Mouse (Mus musculus): ENCODE data around the gene Spock2. TPM values are rescaled to one million over a fixed set of nuclear protein-coding genes. Genes with fewer than 3 reads are reported as not detected.

Gene Spock2
- polyA plus RNA-seq, 1 experiment from 2014 or later = 3.8 TPM

DNA sequence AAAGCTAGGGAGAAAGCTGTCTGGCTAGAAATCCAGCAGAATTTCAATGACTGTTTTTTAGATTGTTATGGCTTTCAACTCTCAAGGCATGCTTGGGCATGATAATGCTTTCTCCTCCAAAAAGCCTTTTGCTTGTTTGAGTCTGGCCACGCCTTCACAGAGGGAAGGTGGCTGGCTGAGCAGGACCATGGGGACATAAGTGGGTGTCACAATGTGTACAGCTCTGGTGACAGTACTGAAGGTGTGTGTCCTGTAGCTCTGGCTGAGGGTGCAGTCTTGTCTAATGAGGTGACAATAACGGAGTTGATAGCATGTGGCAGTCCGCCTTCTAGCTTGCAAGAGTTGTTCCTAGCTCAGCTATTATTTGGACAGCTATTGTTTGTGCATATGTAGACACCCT, 25.8 kb upstream of the Spock2 start:
- H3K4me1 ChIP-seq (ENCODE audit: control insufficient read depth, insufficient read depth, low read length) = peaks cover 22% of the 10 kb centered on the region
- H3K4me2 ChIP-seq (replicated peaks; ENCODE audit: low read depth, low read length) = no peak overlapping the region
- no peak overlapping the region for H3K4me3 ChIP-seq (ENCODE audit: low read depth, low read length)
- no peaks in the 10 kb centered on the region for H3K27me3 ChIP-seq (ENCODE audit: control insufficient read depth, insufficient read depth, low read length)
- peak overlapping the region; percentile 74; the same call in 1 of the 2 replicates for H3K27ac ChIP-seq (ENCODE audit: low read length)
- no peaks in the 10 kb centered on the region for H3K9me3 ChIP-seq (ENCODE audit: control insufficient read depth, low read depth, low read length)
- no peak overlapping the region for H3K9ac ChIP-seq (replicated peaks; ENCODE audit: low read depth, low read length)
- H3K36me3 ChIP-seq (ENCODE audit: control insufficient read depth, insufficient read depth, low read length) = no peaks in the 10 kb centered on the region
- 69% methylated on average over 3 of the region's 3 CpGs for WGBS
- no peak for ATAC-seq (ENCODE audit: insufficient number of reproducible peaks, insufficient read depth, low FRiP score, low read depth)

DNA sequence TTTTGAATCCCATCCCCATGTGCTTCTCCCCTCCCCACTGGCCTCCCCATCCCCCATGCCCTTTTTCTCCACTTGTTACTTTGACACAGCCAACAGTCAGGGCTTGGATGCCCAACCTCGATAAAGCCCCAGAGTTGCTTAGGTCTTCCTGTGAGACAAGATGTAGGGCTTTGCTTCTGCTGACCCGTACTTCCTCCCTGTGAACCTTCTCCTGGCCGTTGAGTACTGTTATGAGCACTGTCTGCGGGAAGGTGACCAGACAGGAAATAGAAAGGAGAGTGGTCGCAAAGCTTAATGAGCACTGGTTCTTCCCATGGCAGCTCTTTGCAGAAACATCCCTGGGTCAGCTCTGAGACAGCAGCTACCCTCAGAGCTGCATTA, 25.4 kb upstream of the Spock2 start:
- Histone ChIP-seq H3K27me3 (ENCODE audit: control insufficient read depth, insufficient read depth, low read length) (no peaks in the 10 kb centered on the region), H3K27ac (ENCODE audit: low read length) (peak overlapping the region; percentile 74; the same call in 1 of the 2 replicates), H3K4me2 (replicated peaks; ENCODE audit: low read depth, low read length) (no peak overlapping the region), H3K4me1 (ENCODE audit: control insufficient read depth, insufficient read depth, low read length) (peaks cover 22% of the 10 kb centered on the region), H3K9me3 (ENCODE audit: control insufficient read depth, low read depth, low read length) (no peaks in the 10 kb centered on the region), H3K36me3 (ENCODE audit: control insufficient read depth, insufficient read depth, low read length) (no peaks in the 10 kb centered on the region), H3K9ac (replicated peaks; ENCODE audit: low read depth, low read length) (0 out of 2 replicates have a peak overlapping the region, but pooled peaks have one; percentile 7), H3K4me3 (ENCODE audit: low read depth, low read length) (no peak overlapping the region)
- 34% methylated on average over 5 of the region's 5 CpGs for WGBS
- ATAC-seq (ENCODE audit: insufficient number of reproducible peaks, insufficient read depth, low FRiP score, low read depth) = no peak

DNA sequence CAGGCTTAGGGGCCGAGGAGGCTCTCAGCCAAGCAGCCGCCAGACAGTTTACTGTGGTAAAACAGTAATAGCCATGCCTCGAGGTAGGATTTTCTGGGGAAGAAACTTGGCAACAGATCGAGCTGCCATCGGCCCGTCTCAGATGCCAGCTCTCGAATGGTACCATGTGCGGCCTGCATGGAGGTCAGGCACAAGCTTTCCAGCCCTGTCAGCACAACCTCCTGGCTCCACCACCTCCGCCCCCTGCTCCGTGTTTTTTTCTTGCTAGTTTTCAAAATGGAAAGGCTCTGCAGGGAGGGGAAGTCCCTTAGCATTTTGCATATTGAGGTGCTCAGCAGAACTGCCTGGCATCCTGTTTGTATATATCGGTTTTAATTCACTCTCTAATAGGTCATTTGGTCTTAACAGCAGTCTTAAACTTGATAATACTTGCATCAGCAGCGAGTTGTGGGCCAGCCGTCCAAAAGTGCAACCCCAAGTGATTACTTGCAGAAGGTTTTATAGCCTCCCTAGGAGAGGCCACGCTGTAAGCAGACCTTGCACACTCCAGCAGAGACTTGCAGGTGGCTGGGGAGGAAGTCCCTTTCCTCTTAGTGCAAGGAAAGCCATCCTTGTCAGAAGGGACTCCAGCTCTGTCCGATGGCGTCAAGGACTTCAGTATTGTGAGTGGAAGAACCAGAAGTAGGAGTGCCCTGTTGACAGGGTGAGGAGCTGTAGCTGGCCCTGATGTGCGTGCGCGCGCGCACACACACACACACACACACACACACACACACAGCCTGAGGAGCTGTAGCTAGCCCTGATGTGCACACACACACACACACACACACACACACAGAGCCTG, 24.8 kb upstream of the Spock2 start:
- no peaks in the 10 kb centered on the region for H3K36me3 ChIP-seq (ENCODE audit: control insufficient read depth, insufficient read depth, low read length)
- H3K27ac ChIP-seq (ENCODE audit: low read length) = peak overlapping the region; percentile 74; the same call in 1 of the 2 replicates
- H3K27me3 ChIP-seq (ENCODE audit: control insufficient read depth, insufficient read depth, low read length) = no peaks in the 10 kb centered on the region
- 0 out of 2 replicates have a peak overlapping the region, but pooled peaks have one; percentile 7 for H3K9ac ChIP-seq (replicated peaks; ENCODE audit: low read depth, low read length)
- no peak overlapping the region for H3K4me3 ChIP-seq (ENCODE audit: low read depth, low read length)
- peaks cover 22% of the 10 kb centered on the region for H3K4me1 ChIP-seq (ENCODE audit: control insufficient read depth, insufficient read depth, low read length)
- no peak; the same call in 1 of the 2 replicates for ATAC-seq (ENCODE audit: insufficient number of reproducible peaks, insufficient read depth, low FRiP score, low read depth)
- H3K9me3 ChIP-seq (ENCODE audit: control insufficient read depth, low read depth, low read length) = no peaks in the 10 kb centered on the region
- 56% methylated on average over 21 of the region's 21 CpGs for WGBS
- H3K4me2 ChIP-seq (replicated peaks; ENCODE audit: low read depth, low read length) = no peak overlapping the region

DNA sequence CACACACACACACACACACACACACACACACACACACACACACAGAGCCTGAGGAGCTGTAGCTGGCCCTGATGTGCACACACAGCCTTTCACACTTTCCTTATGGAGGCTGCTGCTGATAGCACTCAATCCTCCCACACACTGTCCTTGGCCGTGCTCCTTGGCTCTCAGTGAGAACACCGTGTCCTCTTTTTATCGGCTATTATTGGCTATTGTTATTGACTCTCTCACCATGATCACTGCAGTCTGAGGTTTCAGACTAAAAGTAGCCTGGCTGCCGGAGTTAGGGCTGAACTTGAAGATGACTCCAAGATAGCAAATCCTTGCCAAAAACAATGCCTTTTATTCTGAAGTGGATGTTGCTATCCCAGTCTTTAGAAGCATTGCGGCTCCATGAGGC, 24.1 kb upstream of the Spock2 start:
- Histone ChIP-seq H3K27me3 (ENCODE audit: control insufficient read depth, insufficient read depth, low read length) (no peaks in the 10 kb centered on the region), H3K9me3 (ENCODE audit: control insufficient read depth, low read depth, low read length) (no peaks in the 10 kb centered on the region), H3K4me3 (ENCODE audit: low read depth, low read length) (no peak overlapping the region), H3K9ac (replicated peaks; ENCODE audit: low read depth, low read length) (no peak overlapping the region), H3K4me2 (replicated peaks; ENCODE audit: low read depth, low read length) (no peak overlapping the region), H3K4me1 (ENCODE audit: control insufficient read depth, insufficient read depth, low read length) (peaks cover 22% of the 10 kb centered on the region), H3K36me3 (ENCODE audit: control insufficient read depth, insufficient read depth, low read length) (no peaks in the 10 kb centered on the region), H3K27ac (ENCODE audit: low read length) (no peak overlapping the region; the same call in 1 of the 2 replicates)
- ATAC-seq (ENCODE audit: insufficient number of reproducible peaks, insufficient read depth, low FRiP score, low read depth) = no peak
- WGBS = 48% methylated on average over 5 of the region's 5 CpGs

DNA sequence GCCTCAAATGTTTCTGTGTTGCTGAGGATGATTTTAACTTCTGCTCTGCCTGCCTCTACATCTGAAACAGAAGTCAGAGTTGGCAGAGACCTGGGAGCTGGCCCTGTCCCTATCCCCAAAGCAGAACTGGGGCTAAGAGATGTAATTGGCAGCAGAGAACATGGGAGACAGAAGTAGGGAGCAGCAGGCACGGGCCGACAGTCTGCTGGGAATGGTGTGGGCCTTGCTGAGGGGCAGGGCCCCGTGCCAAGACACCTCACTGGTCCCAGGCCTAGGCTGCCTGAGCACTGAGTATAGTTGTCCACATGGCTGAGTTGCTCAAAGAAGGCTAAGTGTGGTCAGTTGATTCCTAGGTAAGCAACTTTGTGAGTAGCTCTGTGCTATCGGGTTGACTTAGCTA, 22.0 kb upstream of the Spock2 start:
- Histone ChIP-seq H3K4me1 (ENCODE audit: control insufficient read depth, insufficient read depth, low read length) (peaks cover 14% of the 10 kb centered on the region), H3K9me3 (ENCODE audit: control insufficient read depth, low read depth, low read length) (no peaks in the 10 kb centered on the region), H3K36me3 (ENCODE audit: control insufficient read depth, insufficient read depth, low read length) (no peaks in the 10 kb centered on the region), H3K27me3 (ENCODE audit: control insufficient read depth, insufficient read depth, low read length) (no peaks in the 10 kb centered on the region), H3K4me3 (ENCODE audit: low read depth, low read length) (no peak overlapping the region), H3K4me2 (replicated peaks; ENCODE audit: low read depth, low read length) (no peak overlapping the region), H3K9ac (replicated peaks; ENCODE audit: low read depth, low read length) (no peak overlapping the region), H3K27ac (ENCODE audit: low read length) (no peak overlapping the region)
- 92% methylated on average over 4 of the region's 4 CpGs for WGBS
- no peak for ATAC-seq (ENCODE audit: insufficient number of reproducible peaks, insufficient read depth, low FRiP score, low read depth)

DNA sequence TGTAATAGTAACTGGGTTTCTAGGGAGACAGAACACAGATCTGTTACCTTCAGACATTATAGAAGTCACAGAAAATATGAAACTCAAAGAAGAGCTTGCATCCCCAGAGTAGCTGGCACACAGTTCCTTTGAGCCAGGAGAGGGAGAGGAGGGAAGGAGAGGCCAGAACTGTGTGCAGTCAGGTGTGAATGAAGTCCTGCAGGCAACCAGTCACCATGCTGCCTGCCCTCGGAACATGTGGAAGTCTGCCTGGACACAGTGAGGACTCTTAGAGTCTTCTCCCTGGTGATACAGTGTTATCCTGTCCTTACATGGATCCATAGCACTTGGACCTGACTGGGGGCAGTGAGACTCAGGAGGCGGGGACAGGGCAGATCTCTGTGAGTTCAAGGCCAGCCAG, 13.7 kb upstream of the Spock2 start:
- Histone ChIP-seq H3K9me3 (ENCODE audit: control insufficient read depth, low read depth, low read length) (no peaks in the 10 kb centered on the region), H3K9ac (replicated peaks; ENCODE audit: low read depth, low read length) (no peak overlapping the region), H3K4me2 (replicated peaks; ENCODE audit: low read depth, low read length) (no peak overlapping the region), H3K36me3 (ENCODE audit: control insufficient read depth, insufficient read depth, low read length) (no peaks in the 10 kb centered on the region), H3K4me3 (ENCODE audit: low read depth, low read length) (no peak overlapping the region), H3K27ac (ENCODE audit: low read length) (no peak overlapping the region), H3K27me3 (ENCODE audit: control insufficient read depth, insufficient read depth, low read length) (no peaks in the 10 kb centered on the region), H3K4me1 (ENCODE audit: control insufficient read depth, insufficient read depth, low read length) (peaks cover 15% of the 10 kb centered on the region; the same call in 1 of the 2 replicates)
- WGBS = 89% methylated on average over 2 of the region's 2 CpGs
- no peak for ATAC-seq (ENCODE audit: insufficient number of reproducible peaks, insufficient read depth, low FRiP score, low read depth)

DNA sequence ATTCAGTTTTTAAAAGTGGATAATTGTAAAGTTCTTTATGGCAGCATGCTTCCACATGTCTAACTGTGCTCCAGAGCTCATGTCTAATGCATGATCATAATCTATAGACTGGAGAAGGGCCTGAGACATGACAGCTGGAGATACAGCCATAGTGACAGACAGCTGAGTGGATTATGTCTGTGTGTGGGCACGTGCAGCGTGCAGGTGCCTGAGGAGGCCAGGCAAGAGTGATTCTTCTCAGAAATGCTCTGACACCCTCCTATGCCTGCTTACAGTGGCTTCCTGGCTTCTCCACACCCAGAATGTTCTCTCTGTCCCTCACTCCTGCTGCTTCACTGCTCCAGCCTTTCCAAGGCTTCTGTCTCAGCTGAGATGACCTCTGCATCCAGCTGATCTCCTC, 12.3 kb upstream of the Spock2 start:
- ATAC-seq (ENCODE audit: insufficient number of reproducible peaks, insufficient read depth, low FRiP score, low read depth) = no peak
- H3K27me3 ChIP-seq (ENCODE audit: control insufficient read depth, insufficient read depth, low read length) = no peaks in the 10 kb centered on the region
- H3K4me2 ChIP-seq (replicated peaks; ENCODE audit: low read depth, low read length) = no peak overlapping the region
- 70% methylated on average over 2 of the region's 2 CpGs for WGBS
- H3K4me1 ChIP-seq (ENCODE audit: control insufficient read depth, insufficient read depth, low read length) = peaks cover 21% of the 10 kb centered on the region; the same call in 1 of the 2 replicates
- H3K9ac ChIP-seq (replicated peaks; ENCODE audit: low read depth, low read length) = no peak overlapping the region
- H3K27ac ChIP-seq (ENCODE audit: low read length) = no peak overlapping the region
- no peak overlapping the region for H3K4me3 ChIP-seq (ENCODE audit: low read depth, low read length)
- H3K9me3 ChIP-seq (ENCODE audit: control insufficient read depth, low read depth, low read length) = no peaks in the 10 kb centered on the region
- H3K36me3 ChIP-seq (ENCODE audit: control insufficient read depth, insufficient read depth, low read length) = no peaks in the 10 kb centered on the region

DNA sequence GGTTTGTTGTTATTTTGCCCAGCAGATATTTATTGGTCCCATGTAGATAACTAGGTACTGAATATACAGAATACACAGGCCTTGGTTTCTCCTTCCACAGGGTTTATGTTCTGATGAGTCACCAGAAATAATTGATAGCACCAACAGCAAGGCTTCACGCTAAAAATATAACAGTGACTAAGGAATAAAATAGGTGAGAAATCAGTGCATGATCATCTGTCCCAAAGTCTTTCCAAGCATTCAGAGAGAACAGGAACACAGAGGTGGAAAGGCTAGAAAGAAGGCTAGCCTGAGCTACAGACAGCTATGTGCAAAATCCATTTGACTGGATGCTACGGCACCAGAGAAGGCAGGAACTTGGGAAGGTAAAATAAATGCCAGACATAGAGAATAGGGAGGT, 10.5 kb upstream of the Spock2 start:
- Histone ChIP-seq H3K27ac (ENCODE audit: low read length) (no peak overlapping the region), H3K36me3 (ENCODE audit: control insufficient read depth, insufficient read depth, low read length) (no peaks in the 10 kb centered on the region), H3K27me3 (ENCODE audit: control insufficient read depth, insufficient read depth, low read length) (no peaks in the 10 kb centered on the region), H3K9me3 (ENCODE audit: control insufficient read depth, low read depth, low read length) (no peaks in the 10 kb centered on the region), H3K4me1 (ENCODE audit: control insufficient read depth, insufficient read depth, low read length) (peaks cover 21% of the 10 kb centered on the region; the same call in 1 of the 2 replicates), H3K9ac (replicated peaks; ENCODE audit: low read depth, low read length) (no peak overlapping the region), H3K4me3 (ENCODE audit: low read depth, low read length) (no peak overlapping the region), H3K4me2 (replicated peaks; ENCODE audit: low read depth, low read length) (no peak overlapping the region)
- 81% methylated on average over 2 of the region's 2 CpGs for WGBS
- no peak for ATAC-seq (ENCODE audit: insufficient number of reproducible peaks, insufficient read depth, low FRiP score, low read depth)

All from stomach, embryonic 14.5 days (tissue).